Mouse (Mus musculus) thymus, postnatal 0 days (tissue): Measurements from ENCODE around the gene Rbm15. TPM values are rescaled to one million over a fixed set of nuclear protein-coding genes. Genes with fewer than 3 reads are reported as not detected.

Experiments used
- DNase-seq: peaks from one replicate; pipeline ENCODE4 v3.0.0-alpha.2; 2015; ENCODE audit warnings: low spot score
- polyA plus RNA-seq: library from polyadenylated mRNA; unstranded; fragments of >200 nt; fragmentation: Nextera tagmentation; extraction: Ambion mirVana; gene quantifications from 2 replicates; pipeline ENCODE4 v1.2.1, GENCODE M21; 2015

Gene Rbm15
- polyA plus RNA-seq, result 16.3 and 20.3 TPM in 2 replicates

- peak; percentile 99 for DNase-seq
Measured at GRCm38 (mm10) chr3:107333381-107334201, at the start of gene Rbm15. Gene Rbm15 (minus strand): TSS chr3:107333673.

- DNase-seq, result peak; percentile 73
Measured at GRCm38 (mm10) chr3:107379422-107379821, 45.9 kb upstream of the Rbm15 start.

- no peak for DNase-seq
Measured at GRCm38 (mm10) chr3:107378626-107379025, 45.2 kb upstream of the Rbm15 start.

- DNase-seq, result no peak
Measured at GRCm38 (mm10) chr3:107374948-107375664, 41.6 kb upstream of the Rbm15 start.

- no peak for DNase-seq
Measured at GRCm38 (mm10) chr3:107369156-107369555, 35.7 kb upstream of the Rbm15 start.

- DNase-seq, result no peak
Measured at GRCm38 (mm10) chr3:107367938-107368599, 34.6 kb upstream of the Rbm15 start.

GRCm38 (mm10) chr3:107365341-107365740, 31.9 kb upstream of the Rbm15 start:
- no peak for DNase-seq

GRCm38 (mm10) chr3:107363391-107363790, 29.9 kb upstream of the Rbm15 start:
- DNase-seq, result no peak

- DNase-seq, result no peak
Measured at GRCm38 (mm10) chr3:107360341-107360740, 26.9 kb upstream of the Rbm15 start.

- no peak for DNase-seq
Measured at GRCm38 (mm10) chr3:107357700-107358234, 24.3 kb upstream of the Rbm15 start.

GRCm38 (mm10) chr3:107356964-107357441, 23.5 kb upstream of the Rbm15 start:
- DNase-seq, result peak; percentile 73

- DNase-seq, result no peak
Measured at GRCm38 (mm10) chr3:107355618-107356260, 22.3 kb upstream of the Rbm15 start.

GRCm38 (mm10) chr3:107351706-107352105, 18.2 kb upstream of the Rbm15 start:
- no peak for DNase-seq

GRCm38 (mm10) chr3:107349006-107349405, 15.5 kb upstream of the Rbm15 start:
- no peak for DNase-seq

- no peak for DNase-seq
Measured at GRCm38 (mm10) chr3:107345033-107345725, 11.7 kb upstream of the Rbm15 start.

GRCm38 (mm10) chr3:107343971-107344370, 10.5 kb upstream of the Rbm15 start:
- no peak for DNase-seq

GRCm38 (mm10) chr3:107334202-107334934, 895 bp upstream of the Rbm15 start:
- peak; percentile 5 for DNase-seq

GRCm38 (mm10) chr3:107332960-107333380, 503 bp downstream of the Rbm15 start:
- DNase-seq, result peak; percentile 99

- peak; percentile 27 for DNase-seq
Measured at GRCm38 (mm10) chr3:107332127-107332959, 1.1 kb downstream of the Rbm15 start.
